Mouse (Mus musculus) kidney, embryonic 16.5 days (tissue): ENCODE results near the gene Adarb1. TPM values are rescaled to one million over a fixed set of nuclear protein-coding genes. Genes with fewer than 3 reads are reported as not detected.
A peak's percentile ranks its signal among the peaks of the same experiment; 100 is the strongest.

Source experiments
- ATAC-seq: fragments of 200-750 bp; cut with Nextera tagmentation; 2 replicates; pipeline ENCODE4 v1.8.0; 2017; ENCODE audit warnings: moderate TSS enrichment; ENCODE audit not compliant: low FRiP score, low TSS enrichment
- H3K27ac ChIP-seq: fragments of 300-500 bp; sonication (generic); 2 replicates; pipeline ENCODE4 v1.5.1; 2014; ENCODE audit warnings: low read length
- H3K27me3 ChIP-seq: fragments of 300-500 bp; sonication (generic); 2 replicates; pipeline ENCODE4 v1.6.1; 2014; ENCODE audit warnings: low read length, control low read depth, mixed read lengths; ENCODE audit not compliant: insufficient read depth
- H3K36me3 ChIP-seq: fragments of 300-500 bp; sonication (generic); 2 replicates; pipeline ENCODE4 v1.6.1; 2014; ENCODE audit warnings: low read length, control low read depth, mixed read lengths; ENCODE audit not compliant: insufficient read depth
- H3K4me1 ChIP-seq: fragments of 300-500 bp; sonication (generic); 2 replicates; pipeline ENCODE4 v1.6.1; 2014; ENCODE audit warnings: low read length, control low read depth, mixed read lengths; ENCODE audit not compliant: insufficient read depth
- H3K4me2 ChIP-seq: fragments of 300-500 bp; sonication (generic); replicated peaks from 2 replicates; pipeline ENCODE4 v1.6.1; 2014; ENCODE audit warnings: low read depth, low read length
- H3K4me3 ChIP-seq: fragments of 300-500 bp; sonication (generic); 2 replicates; pipeline ENCODE4 v1.5.1; 2014; ENCODE audit warnings: mild to moderate bottlenecking, low read length
- H3K9ac ChIP-seq: fragments of 300-500 bp; sonication (generic); replicated peaks from 2 replicates; pipeline ENCODE4 v1.6.1; 2014; ENCODE audit warnings: low read length
- H3K9me3 ChIP-seq: fragments of 300-500 bp; sonication (generic); 2 replicates; pipeline ENCODE4 v1.6.1; 2016; ENCODE audit warnings: low read length, control low read depth
- WGBS: fragments of 180-500 bp; shearing (Covaris S2); extraction: QIAGEN DNeasy Blood & Tissue Kit; methylation state at CpG from one replicate; pipeline ENCODE4 v1.1.7; 2014; 5-methylcytosine and 5-hydroxymethylcytosine counted together
- polyA plus RNA-seq: library from polyadenylated mRNA; unstranded; fragments of >200 nt; fragmentation: Nextera tagmentation; extraction: Ambion mirVana; gene quantifications from 2 replicates; pipeline ENCODE4 v1.2.1, GENCODE M21; 2015

The Adarb1 gene
- polyA plus RNA-seq, 1 experiment from 2014 or later, result 7.9 TPM

DNA sequence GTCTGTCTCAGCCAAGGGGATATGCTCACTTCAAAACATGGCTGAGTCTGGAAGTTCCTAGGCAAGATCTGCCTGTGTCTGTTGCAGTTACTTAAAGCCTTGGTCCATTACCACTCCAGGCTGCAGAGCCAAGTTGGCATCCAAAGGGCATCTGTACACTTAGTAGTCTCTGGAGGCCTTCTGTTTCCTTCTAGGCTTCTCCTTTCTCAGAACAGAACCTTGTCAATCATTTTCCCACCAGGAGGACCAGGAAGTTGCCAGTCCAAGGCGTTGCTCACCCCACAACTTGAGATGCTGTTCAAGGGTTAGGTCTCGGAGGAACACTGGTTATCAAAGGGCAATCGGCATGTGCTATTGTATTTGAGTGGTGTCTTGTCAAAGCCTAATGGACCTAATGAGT is 21.0 kb upstream of the Adarb1 start:
- no peak overlapping the region for H3K9ac ChIP-seq
- H3K4me2 ChIP-seq, result no peak overlapping the region
- H3K27ac ChIP-seq, result no peak overlapping the region
- peaks cover 22% of the 10 kb centered on the region for H3K4me1 ChIP-seq
- no peaks in the 10 kb centered on the region for H3K27me3 ChIP-seq
- 51% methylated on average over 3 of the region's 3 CpGs for WGBS
- H3K4me3 ChIP-seq, result no peak overlapping the region
- H3K36me3 ChIP-seq, result no peaks in the 10 kb centered on the region
- H3K9me3 ChIP-seq, result no peaks in the 10 kb centered on the region
- no peak for ATAC-seq

DNA sequence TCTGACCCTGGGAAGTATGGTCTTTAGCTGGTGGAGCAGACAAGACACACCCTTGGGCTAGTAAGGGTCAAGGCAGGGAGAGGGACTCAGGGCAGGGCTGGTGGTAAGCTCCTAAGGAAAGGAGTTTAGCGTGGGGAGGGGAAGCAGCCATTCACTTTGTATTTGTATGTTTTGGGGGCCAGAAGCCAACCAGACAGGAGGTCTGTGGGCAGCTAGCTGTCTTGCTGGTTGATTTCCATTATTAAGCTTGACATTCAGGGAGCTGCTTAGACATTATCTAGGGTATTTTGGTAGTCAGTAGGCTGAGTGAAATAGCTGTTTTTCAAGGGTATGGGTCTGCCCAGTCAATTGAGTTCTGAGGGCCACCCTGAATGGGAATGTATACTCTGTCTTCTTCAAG is 20.0 kb upstream of the Adarb1 start:
- no peaks in the 10 kb centered on the region for H3K27me3 ChIP-seq
- ATAC-seq, result no peak
- no peaks in the 10 kb centered on the region for H3K9me3 ChIP-seq
- H3K4me1 ChIP-seq, result peaks cover 22% of the 10 kb centered on the region
- 73% methylated on average over 1 of the region's 1 CpGs for WGBS
- no peak overlapping the region for H3K4me2 ChIP-seq
- H3K27ac ChIP-seq, result no peak overlapping the region
- H3K4me3 ChIP-seq, result no peak overlapping the region
- H3K36me3 ChIP-seq, result no peaks in the 10 kb centered on the region
- no peak overlapping the region for H3K9ac ChIP-seq

DNA sequence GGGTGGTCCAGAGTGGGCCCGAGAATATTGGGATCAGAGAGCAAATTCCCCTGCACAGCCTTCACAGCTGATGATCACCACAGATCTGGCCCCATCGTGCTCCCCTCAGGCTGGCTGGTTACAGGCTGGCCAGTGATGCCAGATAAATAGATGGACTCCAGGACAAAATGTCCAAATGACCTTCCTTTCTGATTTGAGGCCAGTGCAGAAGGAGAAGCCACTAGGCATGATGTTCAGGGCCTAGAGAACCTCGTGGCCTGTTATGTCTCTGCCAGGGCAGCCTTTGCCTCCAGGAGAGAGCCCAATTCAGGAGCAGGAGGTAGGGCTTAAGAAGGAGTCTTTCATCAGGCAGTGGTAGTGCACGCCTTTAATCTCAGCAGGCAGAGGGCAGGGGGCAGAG is 17.3 kb upstream of the Adarb1 start:
- peak overlapping the region; percentile 56 for H3K27ac ChIP-seq
- no peaks in the 10 kb centered on the region for H3K27me3 ChIP-seq
- H3K36me3 ChIP-seq, result no peaks in the 10 kb centered on the region
- no peak overlapping the region for H3K9ac ChIP-seq
- no peak overlapping the region for H3K4me3 ChIP-seq
- WGBS, result 72% methylated on average over 4 of the region's 4 CpGs
- ATAC-seq, result no peak
- peaks cover 9% of the 10 kb centered on the region for H3K4me1 ChIP-seq
- no peaks in the 10 kb centered on the region for H3K9me3 ChIP-seq
- no peak overlapping the region for H3K4me2 ChIP-seq

DNA sequence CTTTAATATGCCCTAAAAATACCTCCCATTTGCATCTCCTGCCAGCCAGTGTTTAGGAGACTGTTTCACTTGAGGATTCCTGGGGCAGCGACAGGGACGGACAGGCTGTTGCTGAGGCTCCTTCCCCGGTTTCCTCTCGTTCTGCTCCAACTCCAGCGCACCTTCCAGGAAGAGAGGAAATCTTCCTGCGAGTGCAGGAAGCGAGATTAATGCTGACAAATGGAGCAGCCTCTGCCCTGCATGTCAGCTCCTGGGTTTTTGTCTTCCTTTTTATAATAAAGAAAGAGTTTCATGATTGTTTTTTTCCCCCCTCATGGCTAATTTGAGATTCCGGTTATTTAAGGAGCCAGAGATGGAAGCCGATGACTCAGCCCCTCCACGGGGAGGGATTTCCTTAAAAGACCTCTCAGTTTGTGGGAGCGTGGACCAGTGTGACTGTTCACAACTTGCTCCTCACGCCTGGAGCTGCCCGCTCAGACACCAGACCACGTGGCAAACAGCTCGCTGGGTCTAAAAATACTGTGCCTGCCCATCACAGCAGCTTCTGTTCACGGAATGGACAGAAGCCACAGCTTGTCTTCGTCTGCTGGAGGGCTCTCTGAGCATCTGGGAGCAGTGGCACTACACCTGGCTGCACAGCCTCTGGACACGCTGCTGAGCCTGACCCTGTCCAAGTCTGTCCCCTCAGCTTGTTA is 16.5 kb upstream of the Adarb1 start:
- Histone ChIP-seq H3K4me2 (peak overlapping the region; percentile 26), H3K27ac (peak overlapping the region; percentile 56), H3K36me3 (no peaks in the 10 kb centered on the region), H3K9me3 (no peaks in the 10 kb centered on the region), H3K27me3 (no peaks in the 10 kb centered on the region), H3K9ac (peak overlapping the region; percentile 37; the same call in 1 of the 2 replicates), H3K4me1 (peaks cover 5% of the 10 kb centered on the region; the same call in 1 of the 2 replicates), H3K4me3 (no peak overlapping the region)
- peak; percentile 75 for ATAC-seq
- WGBS, result 31% methylated on average over 18 of the region's 18 CpGs

DNA sequence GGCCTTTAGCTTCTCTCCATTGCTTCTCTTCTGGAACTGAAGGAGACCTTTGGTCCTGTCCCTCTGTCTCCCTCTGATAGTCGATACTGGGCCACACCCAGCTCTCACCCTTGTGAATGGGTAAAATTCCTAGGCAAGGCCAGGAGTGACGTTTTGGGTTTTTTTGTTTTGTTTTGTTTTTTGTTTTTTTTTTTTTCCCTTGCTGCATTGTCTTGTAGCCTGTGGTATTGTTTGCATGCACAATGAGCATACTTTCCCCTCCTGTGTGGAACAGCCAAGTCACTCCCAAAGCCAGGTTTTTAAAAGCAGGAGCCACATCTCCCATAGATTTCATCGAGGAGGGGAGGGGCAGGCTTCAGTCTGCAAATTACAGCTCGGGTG is 16.0 kb upstream of the Adarb1 start:
- 30% methylated on average over 4 of the region's 4 CpGs for WGBS
- Histone ChIP-seq H3K9ac (peak overlapping the region; percentile 37; the same call in 1 of the 2 replicates), H3K36me3 (no peaks in the 10 kb centered on the region), H3K27me3 (no peaks in the 10 kb centered on the region), H3K27ac (peak overlapping the region; percentile 51), H3K4me3 (no peak overlapping the region), H3K4me1 (peaks cover 5% of the 10 kb centered on the region; the same call in 1 of the 2 replicates), H3K9me3 (no peaks in the 10 kb centered on the region), H3K4me2 (peak overlapping the region; percentile 26)
- no peak for ATAC-seq

DNA sequence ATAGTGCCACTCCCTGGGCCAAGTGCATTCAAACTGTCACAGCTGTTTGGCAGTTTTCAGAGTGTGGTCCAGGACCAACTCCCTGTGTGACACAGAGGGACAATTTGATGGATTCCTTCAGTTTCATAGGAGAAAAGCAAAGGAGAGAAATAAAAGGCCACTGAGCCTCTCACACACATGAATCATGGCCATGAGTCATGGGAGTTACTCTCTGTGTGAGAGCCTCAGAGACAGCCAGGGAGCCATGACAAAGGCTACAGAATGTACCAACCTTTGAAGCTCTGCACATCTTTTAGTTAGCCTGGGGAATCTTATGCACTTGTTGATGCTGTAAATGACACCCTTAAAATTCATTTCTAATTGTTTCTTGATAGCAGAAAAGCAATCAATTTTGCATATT is 12.7 kb upstream of the Adarb1 start:
- Histone ChIP-seq H3K4me3 (no peak overlapping the region), H3K4me1 (peaks cover 5% of the 10 kb centered on the region; the same call in 1 of the 2 replicates), H3K27ac (no peak overlapping the region), H3K27me3 (no peaks in the 10 kb centered on the region), H3K9ac (no peak overlapping the region), H3K9me3 (no peaks in the 10 kb centered on the region), H3K4me2 (no peak overlapping the region), H3K36me3 (no peaks in the 10 kb centered on the region)
- no peak for ATAC-seq

DNA sequence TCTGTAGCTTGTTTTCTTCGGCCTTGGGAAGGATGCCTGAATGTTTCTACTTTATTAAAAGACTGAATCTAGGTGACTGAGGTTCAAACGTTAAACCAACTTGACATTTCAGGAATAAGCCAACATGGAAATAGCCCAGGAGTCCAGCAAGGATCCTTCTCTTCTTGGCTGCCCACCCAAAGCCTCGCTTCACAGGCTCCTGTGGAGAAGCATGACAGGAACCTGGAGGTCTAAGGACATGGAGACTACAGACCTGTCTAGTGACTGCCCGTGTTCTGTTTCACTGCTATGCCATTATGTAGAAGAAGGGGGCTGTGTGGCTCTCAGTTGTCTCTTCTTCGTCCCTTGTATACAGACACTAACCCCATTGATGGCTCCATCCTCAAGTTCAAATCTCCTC is 11.9 kb upstream of the Adarb1 start:
- H3K4me2 ChIP-seq, result no peak overlapping the region
- H3K9me3 ChIP-seq, result no peaks in the 10 kb centered on the region
- H3K36me3 ChIP-seq, result no peaks in the 10 kb centered on the region
- 89% methylated on average over 5 of the region's 5 CpGs for WGBS
- H3K9ac ChIP-seq, result no peak overlapping the region
- no peaks in the 10 kb centered on the region for H3K27me3 ChIP-seq
- H3K27ac ChIP-seq, result no peak overlapping the region
- H3K4me3 ChIP-seq, result no peak overlapping the region
- peaks cover 5% of the 10 kb centered on the region; the same call in 1 of the 2 replicates for H3K4me1 ChIP-seq
- no peak for ATAC-seq

DNA sequence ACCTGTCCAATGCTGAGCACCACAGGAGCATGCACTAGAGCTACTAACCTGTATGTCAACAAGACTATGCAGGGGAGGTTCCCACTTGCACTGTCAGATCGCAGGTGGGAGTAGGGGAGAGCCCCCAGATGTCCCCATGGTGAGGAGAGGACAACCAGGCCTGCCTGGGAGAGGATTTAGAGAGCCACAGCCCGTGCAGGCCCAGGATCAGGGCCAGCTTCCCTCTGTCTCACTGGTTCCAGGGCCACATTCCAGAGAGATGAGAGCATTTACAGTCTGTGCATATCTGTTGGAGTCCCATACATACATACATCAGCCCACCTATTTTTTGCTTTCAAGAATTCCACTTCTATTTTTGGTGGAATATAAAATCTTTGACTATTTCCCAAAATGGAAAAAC is 9.5 kb upstream of the Adarb1 start:
- no peak overlapping the region for H3K4me3 ChIP-seq
- no peak for ATAC-seq
- no peak overlapping the region for H3K4me2 ChIP-seq
- no peaks in the 10 kb centered on the region for H3K36me3 ChIP-seq
- H3K9ac ChIP-seq, result no peak overlapping the region
- H3K27me3 ChIP-seq, result no peaks in the 10 kb centered on the region
- no peaks in the 10 kb centered on the region for H3K4me1 ChIP-seq
- H3K27ac ChIP-seq, result no peak overlapping the region
- H3K9me3 ChIP-seq, result no peaks in the 10 kb centered on the region
- WGBS, result 44% methylated on average over 2 of the region's 2 CpGs

DNA sequence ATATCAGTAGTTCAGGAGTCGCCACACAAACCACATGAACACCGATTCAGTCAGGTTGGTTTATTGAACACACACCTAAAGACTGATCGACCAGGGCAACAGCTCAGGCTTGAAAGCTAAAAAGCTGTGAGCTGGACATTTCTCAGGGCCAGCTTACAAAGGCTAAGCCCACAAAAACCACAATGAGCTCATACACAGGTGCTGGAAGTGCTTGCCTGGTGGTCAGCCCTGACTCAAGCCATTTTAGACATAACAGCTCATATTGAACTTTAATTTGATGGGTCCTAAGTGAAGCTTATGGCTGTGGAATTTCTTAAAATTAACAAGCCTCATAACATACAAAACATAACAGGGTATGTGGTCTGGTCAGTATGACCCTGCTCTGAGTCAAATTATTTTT is 2.1 kb upstream of the Adarb1 start:
- Histone ChIP-seq H3K9me3 (peaks cover 11% of the 10 kb centered on the region; the same call in 1 of the 2 replicates), H3K9ac (no peak overlapping the region), H3K4me1 (peaks cover 16% of the 10 kb centered on the region), H3K4me3 (no peak overlapping the region), H3K27me3 (peaks cover 12% of the 10 kb centered on the region), H3K27ac (no peak overlapping the region), H3K4me2 (no peak overlapping the region), H3K36me3 (no peaks in the 10 kb centered on the region)
- no peak for ATAC-seq
- 92% methylated on average over 3 of the region's 3 CpGs for WGBS

DNA sequence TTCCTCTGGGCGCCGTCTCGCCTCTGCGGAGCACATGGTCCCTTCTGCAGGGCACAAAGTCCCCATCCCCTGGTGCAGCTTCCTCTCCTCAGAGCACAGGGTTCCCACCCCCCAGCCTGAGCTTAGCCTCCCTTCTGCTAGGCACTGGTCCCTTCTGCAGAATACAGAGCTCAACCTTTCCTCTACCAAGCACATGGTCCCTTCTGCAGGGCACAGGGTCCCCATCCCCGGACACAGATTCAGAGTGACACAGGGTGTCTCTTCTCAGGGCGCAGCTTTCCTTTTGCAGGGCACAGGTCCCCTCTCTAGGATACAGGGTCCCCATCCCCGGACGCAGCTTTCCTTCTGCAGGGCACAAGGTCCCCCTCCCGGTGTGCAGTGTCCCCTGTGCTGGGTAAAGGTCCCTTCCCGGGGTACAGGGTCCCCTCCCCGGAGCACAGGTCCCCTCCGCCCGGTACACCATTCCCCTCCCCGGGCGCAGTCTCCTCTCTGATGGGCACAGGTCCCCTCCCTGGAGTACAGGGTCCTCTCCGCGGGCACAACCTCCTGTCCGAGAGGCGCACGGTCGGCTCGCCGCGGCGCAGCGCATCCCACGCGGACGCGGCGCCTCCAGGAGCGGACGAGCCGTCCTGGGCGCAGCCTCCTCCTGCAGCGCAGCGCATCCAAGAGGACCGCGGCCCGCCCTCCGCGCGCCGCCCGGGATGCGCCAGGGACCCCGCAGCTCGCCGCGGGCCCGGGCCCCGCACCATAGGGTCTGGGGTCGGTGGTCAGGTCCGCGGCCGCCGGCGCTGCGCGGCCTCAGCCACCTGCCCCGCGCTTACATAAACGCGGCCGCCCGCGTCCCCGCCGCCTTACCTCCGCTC is 599 bp downstream of the Adarb1 start:
- peak; percentile 76 for ATAC-seq
- WGBS, result under 1% methylated on average over 66 of the region's 70 CpGs
- Histone ChIP-seq H3K36me3 (no peaks in the 10 kb centered on the region), H3K9me3 (peaks cover 11% of the 10 kb centered on the region; the same call in 1 of the 2 replicates), H3K9ac (peak overlapping the region; percentile 77), H3K27me3 (peaks cover 12% of the 10 kb centered on the region), H3K27ac (no peak overlapping the region), H3K4me2 (peak overlapping the region; percentile 87), H3K4me3 (peak overlapping the region; percentile 76), H3K4me1 (peaks cover 16% of the 10 kb centered on the region)
